Mouse (Mus musculus) skeletal muscle tissue, adult 2 months (tissue): ENCODE results near the gene Myh9.
"Not testable (repeated sequence)": the region's sequence is repeated elsewhere in the genome, so short reads cannot be mapped to it uniquely, and the experiment has no call there.

Source experiments
- DNase-seq: peaks from one replicate; pipeline ENCODE4 v3.0.0-alpha.2; 2012; ENCODE audit warnings: low read depth, low spot score

Myh9 gene

DNA sequence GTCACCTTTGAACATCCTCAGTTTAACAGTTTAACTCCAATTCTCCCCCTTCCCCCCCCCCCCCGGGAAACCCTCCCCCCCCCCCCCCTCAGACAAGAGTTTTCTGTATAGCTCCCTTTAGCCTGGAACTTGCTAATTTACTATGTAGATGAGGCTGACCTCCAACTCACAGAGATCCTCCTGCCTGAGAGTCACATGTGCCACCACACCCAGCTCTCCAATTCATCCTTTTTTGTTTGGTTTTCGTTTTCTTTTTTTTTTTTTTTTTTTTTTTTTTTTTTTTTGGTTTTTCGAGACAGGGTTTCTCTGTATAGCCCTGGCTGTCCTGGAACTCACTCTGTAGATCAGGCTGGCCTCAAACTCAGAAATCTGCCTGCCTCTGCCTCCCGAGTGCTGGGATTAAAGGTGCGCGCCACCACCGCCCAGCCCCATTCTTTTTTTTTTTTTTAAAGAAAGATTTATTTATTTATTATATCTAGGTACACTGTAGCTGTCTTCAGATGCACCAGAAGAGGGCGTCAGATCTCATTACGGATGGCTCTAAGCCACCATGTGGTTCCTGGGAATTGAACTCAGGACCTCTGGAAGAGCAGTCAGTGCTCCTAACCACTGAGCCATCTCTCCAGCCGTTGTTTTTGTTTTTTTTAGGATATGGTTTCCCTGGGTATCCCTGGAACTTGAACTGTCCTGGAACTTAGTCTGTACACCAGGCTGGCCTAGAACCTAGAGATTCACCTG is 25.4 kb upstream of the Myh9 start:
- not testable (repeated sequence) for DNase-seq

DNA sequence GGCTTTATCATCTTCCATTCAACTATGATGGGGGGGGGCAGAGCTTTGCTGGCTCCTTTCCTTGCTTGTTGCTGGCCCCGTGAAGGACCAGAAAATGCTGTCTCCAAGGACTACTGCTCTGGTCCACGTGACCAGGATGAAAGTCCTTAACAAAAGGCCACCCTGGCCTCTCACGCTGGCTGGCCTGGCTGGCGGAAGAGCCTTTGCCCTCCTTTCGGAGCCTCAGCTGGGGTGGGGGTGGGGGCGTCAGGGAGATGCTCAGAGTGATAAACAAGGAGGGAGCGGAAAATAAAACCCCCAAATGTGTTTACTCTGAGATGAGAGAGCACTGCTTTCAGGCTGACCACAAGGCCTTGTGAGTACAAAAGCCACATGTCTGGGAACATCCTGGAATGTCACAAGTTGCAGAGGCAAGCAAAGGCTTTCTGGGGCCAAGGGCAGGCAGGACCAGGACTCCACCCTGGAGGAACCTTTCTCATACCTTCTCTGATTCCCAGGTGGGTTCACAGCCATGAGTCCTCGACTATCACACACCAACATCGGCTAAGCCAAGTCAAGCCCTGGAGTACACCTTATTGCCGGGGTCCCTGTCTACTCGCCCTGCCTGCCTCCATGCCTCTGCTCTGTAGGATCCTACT is 24.7 kb upstream of the Myh9 start:
- no peak for DNase-seq

DNA sequence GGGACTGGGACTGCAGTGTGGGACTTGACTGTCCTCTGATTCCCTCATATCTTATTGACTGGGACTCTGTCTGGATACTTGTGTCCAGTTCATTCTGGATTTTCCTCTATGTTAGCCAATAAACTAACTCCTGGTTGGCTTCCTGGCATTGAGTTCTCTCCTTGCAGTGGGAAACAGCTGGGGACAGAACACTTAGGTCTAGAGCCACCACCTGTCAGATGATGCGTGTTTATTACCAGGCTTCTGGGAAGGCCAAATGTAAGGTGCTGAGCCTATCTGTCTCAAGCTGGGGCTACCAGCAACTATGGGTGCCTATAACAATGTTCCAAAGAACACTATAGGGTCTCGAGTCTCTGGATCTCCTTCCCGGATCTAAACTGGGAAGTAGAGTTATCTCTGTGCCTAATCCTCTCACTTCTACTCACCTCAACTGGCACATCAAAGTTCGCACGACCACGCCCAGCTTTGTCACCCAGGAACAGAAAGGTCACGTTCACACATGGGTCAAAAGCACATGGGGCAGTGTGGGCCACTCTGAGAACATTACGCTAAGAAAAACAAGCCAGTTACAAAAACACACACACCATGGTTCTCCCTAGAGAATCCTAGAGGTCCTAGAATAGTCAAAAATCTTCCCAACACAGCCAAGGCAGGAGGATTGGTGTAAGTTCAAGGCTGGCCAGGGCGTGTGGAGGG is 22.2 kb upstream of the Myh9 start:
- no peak for DNase-seq

DNA sequence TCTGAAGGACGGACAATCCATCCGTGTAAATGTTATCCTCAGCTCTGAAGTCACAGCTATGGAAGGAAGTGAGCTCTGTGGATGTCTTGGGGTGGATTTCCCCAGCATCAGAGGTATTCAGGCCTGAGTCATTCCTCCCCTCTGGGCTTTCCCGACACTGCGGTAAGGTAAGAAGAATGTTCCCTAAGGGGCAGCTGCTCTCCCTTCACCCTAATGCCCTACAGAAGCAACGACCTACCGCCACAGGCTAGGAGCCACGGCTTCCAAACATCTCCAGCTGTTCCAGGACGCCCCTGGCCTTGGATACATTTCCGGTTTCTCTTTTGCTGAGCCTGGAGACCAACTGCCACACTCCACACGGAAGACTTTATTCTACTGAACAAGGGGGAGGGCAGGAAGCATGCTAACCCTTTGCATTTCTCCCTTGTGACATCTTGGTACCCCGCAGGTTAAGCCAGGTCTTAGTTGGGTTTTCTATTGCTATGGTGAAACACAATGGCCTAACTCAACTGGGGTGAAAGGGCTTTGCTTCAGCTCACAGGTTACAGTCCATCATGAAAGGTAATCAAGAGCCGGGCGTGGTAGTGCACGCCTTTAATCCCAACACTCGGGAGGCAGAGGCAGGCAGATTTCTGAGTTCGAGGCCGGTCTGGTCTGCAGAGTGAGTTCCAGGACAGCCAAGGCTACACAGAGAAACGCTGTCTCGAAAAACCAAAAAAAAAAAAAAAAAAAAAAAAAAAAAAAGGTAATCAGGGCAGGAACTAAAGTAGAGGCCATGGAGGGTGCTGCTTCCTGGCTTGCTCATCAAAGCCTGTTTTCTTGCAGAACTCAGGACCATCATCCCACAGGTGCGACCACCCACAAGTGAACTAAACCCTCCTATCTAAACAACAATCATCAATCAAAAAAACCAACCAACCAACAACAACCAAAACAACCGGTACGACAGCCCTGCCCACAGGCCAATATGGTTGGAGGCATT is 21.3 kb upstream of the Myh9 start:
- DNase-seq: no peak

DNA sequence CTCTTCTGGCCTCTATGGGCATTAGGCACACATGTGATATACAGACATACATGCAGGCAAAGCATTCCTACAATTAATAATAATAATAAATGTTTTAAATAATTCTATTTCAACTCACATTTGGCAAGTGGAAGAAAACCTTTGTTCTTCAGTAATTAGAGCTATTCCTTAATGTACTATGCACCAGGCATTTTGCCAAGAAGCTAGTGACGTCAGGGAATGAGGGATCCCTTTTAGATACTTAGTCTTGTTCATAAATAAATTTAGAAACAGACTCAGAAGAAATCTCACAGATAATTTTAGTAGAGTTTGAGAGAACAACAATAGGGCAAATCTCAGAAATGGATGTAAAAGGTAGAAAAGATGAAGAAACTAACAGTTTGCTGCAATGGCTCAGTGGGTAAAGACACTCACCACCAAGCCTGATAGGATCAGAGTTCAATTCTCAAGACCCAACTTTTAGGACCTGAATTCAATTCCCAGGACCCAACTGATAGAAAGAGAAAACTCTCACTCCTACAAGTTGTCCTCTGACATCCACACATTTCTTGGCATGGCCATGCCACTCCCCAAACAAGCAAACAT is 18.2 kb upstream of the Myh9 start:
- DNase-seq: no peak

DNA sequence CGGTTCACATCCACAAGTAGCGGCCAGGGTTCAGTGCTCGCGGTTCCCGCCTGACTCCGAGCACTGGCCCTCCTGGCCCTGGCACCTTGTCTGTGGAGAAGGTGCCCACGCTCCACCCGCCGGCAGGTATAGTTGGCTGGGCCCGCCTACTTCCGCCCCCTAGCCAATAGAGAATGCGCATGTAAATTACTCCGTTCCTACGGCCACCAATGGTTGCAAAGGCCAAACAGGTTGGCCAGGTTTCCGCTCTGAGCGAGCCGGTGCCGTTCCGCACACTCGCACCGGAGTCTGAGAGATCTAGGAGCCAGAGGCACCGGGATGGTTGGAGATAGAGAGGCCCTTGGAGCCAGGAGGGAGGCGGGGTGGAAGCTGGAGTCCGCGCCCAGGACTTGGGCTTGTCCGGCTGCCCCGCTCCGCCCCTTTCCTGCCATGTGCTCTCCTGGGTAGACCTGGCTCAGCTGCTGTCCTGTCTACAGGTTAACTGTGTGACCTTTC is 15.7 kb upstream of the Myh9 start:
- DNase-seq: no peak

DNA sequence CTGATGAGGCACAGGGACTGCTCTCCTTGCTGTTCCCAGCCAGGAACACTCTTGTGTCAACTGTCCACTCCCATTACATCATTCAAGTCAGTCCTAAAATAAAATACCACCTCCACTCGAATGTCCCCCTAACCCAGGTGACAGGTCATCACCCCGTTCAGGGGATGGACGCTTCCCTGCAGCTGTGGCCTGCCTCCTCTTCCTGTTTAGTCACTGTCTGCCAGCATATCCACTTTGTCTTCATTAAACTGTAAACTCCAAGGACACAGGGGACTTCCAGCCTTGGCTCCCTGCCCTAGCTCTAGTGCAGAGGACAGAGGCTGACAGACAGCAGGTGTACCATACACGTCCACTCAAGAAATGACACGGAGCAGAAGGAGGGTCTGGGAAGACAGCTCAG is 14.6 kb upstream of the Myh9 start:
- DNase-seq: no peak

DNA sequence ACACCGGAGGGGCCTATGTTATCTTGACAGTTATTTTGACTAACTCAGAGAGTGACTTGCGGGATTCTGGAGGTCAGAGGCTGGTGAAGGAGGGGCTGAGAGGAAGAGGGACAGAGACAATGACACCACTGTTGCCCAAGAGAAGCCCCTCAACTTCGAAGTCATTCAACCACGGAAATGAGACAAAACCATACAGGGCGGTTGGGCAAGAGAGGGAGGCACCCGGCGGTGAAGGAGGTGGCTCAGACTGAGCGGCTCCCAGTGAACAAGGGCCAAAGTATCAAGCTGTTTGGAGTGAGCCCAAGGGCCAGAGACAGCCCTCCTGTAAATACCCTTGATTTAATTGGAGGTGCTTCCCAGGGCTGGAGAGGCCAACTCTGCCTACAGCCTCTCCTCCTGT is 13.3 kb upstream of the Myh9 start:
- no peak for DNase-seq

DNA sequence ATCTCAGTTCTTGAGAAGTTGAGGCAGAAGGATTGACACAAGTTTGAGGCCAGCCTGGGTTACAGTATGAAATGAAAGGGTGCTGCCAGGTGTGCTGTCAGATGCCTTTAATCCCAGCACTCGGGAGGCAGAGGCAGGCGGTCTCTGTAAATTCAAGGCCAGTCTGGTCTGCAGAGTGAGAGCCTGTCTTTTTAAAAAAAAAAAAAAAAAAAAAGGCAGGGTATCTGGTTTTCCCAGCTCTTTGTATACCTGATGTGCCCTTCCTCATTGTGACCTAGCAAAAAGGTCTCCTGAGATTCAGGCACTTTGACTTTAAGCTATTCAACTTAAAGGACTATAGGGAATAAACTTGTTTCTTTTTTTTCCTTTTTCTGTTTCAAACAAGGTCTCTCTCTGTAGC is 10.0 kb upstream of the Myh9 start:
- no peak for DNase-seq

DNA sequence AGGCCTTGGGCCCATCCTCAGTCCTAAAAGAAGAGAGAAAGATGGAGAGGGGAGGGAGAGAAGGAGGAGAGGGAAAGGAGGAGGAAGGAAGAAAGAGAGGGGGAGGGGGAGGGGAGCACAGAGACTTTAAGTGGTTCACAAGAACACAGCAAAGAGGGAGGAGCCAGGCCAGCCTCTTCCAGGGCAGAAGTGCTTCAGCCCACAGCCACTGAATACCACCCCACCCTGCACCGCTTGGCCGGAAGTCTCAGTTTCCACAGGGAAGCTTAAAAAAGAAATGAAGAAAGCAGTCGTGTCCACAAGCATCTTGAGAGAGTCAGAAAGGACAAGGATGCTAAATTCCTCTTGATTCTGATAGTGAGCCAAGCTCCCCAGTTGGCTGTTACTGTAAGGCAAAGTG is 9.2 kb upstream of the Myh9 start:
- DNase-seq: no peak

DNA sequence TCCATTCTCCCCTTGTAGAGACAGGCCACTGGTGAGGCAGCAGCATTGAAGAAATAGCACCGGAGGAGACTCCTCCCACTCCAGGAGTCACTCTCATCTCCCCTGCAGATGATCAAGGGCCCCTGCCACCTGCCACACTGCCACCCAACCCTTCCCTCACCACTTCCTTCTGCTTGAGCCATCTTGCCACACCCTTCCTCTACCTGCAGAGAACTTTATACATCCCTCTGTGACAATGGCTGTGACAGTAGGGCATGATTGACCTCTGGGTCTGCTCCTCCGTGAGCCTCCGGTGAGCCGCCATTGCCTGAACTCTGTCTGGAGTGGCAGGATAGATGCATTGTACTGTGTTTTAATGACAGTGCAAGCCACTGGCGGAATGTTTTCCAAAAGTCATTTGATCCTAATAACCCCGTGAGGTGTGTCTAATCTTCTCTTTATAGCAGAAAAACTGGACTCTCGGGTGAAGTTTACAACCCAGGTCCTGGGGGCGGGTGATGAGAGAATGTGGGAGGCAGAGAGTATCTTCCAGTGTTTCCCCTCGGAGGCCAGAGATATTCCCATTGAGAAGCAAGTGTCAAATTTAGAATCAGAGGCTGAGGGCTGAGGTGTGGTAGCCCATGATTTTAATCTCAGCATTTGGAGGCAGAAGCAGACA is 7.7 kb upstream of the Myh9 start:
- DNase-seq: no peak

DNA sequence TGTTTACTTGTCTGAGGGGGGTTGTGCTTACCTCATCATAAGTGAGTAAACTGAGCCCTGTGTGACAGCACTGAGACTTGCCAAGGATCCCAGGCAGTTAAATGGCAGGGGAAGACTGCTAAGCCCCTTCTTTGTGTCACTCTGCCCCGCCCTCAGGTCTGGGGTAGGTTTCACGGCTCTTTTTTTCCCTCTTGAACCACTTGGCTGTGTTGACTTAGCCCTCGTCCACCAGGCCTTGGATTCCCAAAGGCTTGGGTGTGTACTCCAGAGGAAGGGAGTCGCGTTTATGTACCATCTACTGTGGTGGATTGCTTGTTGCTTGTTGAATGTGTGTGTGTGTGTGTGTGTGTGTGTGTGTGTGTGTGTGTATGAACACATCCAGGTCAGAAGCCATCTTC is 7.1 kb upstream of the Myh9 start:
- no peak for DNase-seq

DNA sequence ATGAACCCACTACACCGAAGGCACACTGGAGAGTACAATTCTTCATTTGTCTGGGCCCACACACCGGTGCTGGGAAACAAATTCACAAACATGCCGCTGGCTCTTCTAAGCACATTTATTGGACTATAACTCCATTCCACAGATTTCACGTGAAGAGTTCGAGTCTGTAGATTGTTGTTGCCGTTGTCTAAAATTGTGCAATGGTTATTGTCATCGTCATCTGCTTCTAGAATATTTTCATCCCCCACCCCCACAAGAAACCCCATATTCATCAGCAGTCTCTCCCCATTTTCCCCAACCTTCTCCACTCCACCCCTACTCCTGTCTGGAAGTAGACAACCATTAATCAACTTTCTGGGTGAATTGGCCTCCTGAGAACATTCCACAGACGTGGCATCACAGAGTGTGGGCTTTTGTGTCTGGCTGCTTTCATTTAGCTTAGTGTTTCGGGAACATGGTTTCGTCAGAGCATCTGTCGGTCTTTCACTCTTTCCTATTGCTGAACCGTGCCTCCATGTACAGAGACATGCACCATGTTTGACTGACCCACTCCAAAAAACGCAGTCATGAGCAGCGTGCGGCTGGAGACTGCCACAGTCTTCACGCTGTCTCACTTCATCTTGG is 6.6 kb upstream of the Myh9 start:
- DNase-seq: no peak

DNA sequence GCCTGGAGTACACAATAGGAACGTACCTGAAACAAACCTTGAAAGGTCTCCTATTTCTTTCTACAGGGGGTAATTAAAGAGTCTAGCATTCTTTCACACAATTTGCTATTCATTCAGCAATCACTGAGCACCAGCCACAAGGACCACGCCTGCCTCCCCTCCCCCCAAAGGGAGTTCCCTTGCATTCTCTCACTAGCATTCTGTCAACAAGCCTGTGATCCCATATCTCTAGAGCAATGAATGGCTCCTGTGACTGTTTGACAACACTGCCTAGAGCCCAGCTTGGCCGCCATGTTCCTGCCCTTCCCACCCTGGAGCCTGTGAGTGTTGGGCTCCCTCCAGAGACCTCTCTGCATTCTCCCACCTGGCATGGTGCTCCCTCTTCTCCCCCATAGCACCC is 5.9 kb upstream of the Myh9 start:
- no peak for DNase-seq

DNA sequence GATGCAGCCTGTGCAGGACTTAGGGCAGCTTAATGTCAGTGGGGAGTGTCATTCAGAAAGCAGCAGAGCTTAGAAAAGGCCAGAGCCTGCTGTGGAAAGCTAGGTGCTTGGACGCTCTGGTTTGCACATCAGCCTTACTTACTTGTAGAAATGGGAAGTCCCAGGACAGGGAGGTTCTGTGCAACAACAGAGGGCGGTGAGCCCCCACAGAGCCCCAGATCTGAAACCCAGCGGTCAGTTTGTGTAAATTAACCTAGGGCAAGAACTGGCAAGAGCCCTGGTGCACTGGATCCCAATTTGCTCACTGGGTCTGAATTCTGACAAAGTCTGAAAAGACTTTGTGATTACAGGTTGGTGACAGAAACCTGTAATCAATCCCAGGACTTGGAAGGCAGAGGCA is 5.1 kb upstream of the Myh9 start:
- DNase-seq: no peak

DNA sequence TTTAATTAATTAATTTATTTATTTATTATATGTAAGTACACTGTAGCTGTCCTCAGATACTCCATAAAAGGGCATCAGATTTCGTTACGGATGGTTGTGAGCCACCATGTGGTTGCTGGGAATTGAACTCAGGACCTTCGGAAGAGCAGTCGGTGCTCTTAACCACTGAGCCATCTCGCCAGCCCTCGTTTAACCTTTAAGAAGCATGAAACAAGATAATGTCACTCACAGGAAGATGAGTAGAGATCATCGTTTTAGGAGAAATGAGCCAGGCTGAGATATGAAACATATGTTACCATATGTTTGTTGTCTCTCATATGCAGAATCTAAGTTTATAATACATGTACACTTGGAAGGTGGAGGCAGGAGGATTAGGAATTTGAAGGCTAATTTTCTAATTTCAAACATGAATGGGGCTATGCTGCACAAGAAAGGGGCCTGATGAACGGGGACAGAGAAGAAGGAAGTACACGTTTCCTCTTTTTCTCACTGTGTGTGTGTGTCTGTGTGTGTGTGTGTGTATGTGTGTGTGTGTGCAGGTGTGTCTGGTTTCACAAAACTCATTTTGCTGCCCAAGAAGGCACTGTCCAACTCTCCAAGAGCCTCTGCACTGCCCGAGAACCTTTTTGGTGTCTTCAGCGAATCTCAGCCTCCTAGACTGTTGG is 4.1 kb upstream of the Myh9 start:
- not testable (repeated sequence) for DNase-seq

DNA sequence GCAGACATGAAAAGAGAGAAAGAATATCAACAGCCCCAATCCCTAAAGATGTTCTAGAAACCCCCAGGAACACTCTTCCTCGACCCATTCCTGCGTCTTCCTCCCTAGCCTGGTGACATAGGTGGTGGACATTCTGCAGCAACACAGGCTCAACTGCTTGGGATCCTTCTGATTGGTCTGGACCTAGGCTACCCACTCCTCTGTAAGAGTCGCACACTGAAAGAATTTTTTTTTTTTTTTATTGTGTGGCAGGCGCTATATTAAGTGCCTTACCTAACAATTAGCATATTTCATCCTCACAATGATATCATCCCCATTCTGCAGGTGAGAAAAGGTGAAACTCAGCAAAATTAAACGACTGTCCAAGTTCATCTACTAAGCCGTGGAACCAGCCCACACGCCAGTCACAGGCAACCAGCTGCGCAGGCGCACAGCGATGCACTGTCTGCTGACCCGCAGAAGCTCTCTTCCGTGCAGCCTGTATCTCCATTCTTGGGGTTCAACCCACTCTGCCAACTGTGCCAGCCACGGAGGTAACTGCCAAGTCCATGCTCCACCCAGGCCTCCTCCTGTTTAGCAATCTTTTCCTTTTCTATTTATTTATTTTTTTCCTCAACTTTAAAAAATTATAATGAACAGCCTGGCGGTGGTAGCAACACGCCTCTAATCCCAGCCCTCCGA is 3.1 kb upstream of the Myh9 start:
- DNase-seq: no peak

DNA sequence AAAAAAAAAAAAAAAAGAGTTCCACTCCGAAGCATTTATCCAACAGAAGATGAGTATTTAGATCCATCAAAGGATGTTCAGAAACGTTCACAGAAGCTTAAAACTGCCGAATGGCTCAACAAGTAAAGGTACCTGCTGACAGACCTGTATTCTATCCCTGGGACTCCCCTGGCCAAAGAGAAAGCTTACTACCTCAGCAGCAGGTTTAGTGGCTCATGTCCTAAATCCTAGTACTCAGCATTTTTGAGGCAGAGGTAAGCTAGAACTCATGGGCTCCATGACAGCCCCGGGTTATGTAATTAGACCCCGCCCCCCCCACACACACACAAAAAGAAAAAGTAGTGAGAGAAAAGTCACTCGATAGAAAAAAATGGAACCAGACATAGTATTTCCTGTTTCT is 2.1 kb upstream of the Myh9 start:
- no peak for DNase-seq

DNA sequence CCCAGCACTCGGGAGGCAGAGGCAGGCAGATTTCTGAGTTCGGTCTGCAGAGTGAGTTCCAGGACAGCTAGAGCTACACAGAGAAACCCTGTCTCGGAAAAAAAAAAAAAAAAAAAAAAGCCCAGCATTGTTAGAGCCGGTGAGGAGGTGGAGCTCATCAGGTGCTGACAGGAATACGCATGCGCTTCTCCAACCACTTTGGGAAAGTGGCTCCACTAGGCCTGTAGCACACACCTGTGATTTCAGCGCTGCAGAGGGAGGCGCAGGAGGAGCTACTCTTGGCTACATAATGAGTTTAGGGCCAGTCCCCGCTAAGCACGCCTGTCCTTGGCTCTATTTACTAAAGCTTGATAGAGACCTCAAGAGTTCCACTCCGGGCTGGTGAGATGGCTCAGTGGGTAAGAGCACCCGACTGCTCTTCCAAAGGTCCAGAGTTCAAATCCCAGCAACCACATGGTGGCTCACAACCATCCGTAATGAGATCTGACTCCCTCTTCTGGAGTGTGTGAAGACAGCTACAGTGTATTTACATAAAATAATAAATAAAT is 1.6 kb upstream of the Myh9 start:
- not testable (repeated sequence) for DNase-seq
